Mouse (Mus musculus) hindbrain, postnatal 0 days (tissue): Measurements from ENCODE around the gene F11r. TPM values are rescaled to one million over a fixed set of nuclear protein-coding genes. Genes with fewer than 3 reads are reported as not detected.

Source experiments
- ATAC-seq: fragments of 200-750 bp; cut with Nextera tagmentation; 2 replicates; pipeline ENCODE4 v1.8.0; 2017; ENCODE audit warnings: mild to moderate bottlenecking, moderate TSS enrichment, moderate library complexity
- DNase-seq: peaks from one replicate; pipeline ENCODE4 v3.0.0-alpha.2; 2015; ENCODE audit warnings: low spot score
- H3K27ac ChIP-seq: fragments of 300-500 bp; sonication (generic); 2 replicates; pipeline ENCODE4 v1.5.1; 2014; ENCODE audit warnings: mild to moderate bottlenecking
- H3K27me3 ChIP-seq: fragments of 300-500 bp; sonication (generic); 2 replicates; pipeline ENCODE4 v1.6.1; 2014; ENCODE audit warnings: low read length, mixed read lengths; ENCODE audit not compliant: insufficient read depth
- H3K36me3 ChIP-seq: fragments of 300-500 bp; sonication (generic); 2 replicates; pipeline ENCODE4 v1.6.1; 2014; ENCODE audit warnings: low read length, mixed read lengths; ENCODE audit not compliant: insufficient read depth
- H3K4me1 ChIP-seq: fragments of 300-500 bp; sonication (generic); 2 replicates; pipeline ENCODE4 v1.6.1; 2014; ENCODE audit warnings: antibody characterized with exemption, low read length, mixed read lengths; ENCODE audit not compliant: insufficient read depth
- H3K4me2 ChIP-seq: fragments of 300-500 bp; sonication (generic); 2 replicates; pipeline ENCODE4 v1.6.1; 2014; ENCODE audit warnings: low read depth, mild to moderate bottlenecking, low read length, moderate library complexity, mixed read lengths
- H3K4me3 ChIP-seq: fragments of 300-500 bp; sonication (generic); 2 replicates; pipeline ENCODE4 v1.5.1; 2014; ENCODE audit warnings: low read length
- H3K9ac ChIP-seq: fragments of 300-500 bp; sonication (generic); replicated peaks from 2 replicates; pipeline ENCODE4 v1.6.1; 2014; ENCODE audit warnings: mild to moderate bottlenecking, low read length, moderate library complexity, mixed read lengths
- H3K9me3 ChIP-seq: fragments of 300-500 bp; sonication (generic); 2 replicates; pipeline ENCODE4 v1.6.1; 2016; ENCODE audit warnings: low read length, mixed read lengths
- CTCF ChIP-seq: IDR thresholded peaks from 2 replicates; pipeline ENCODE4 v1.5.1; 2016; ENCODE audit warnings: antibody characterized with exemption, control low read depth, low read depth
- WGBS: fragments of 180-500 bp; shearing (Covaris S2); extraction: QIAGEN DNeasy Blood & Tissue Kit; methylation state at CpG from one replicate; pipeline ENCODE4 v1.1.7; 2014; 5-methylcytosine and 5-hydroxymethylcytosine counted together
- polyA plus RNA-seq: library from polyadenylated mRNA; unstranded; fragments of >200 nt; fragmentation: Nextera tagmentation; extraction: Ambion mirVana; gene quantifications from 2 replicates; pipeline ENCODE4 v1.2.1, GENCODE M21; 2015
- total RNA-seq: library from RNA; depleted of rRNA; stranded (reverse); fragments of >200 nt; gene quantifications from 2 replicates; pipeline ENCODE4 v1.2.3, GENCODE M21; 2014

Gene F11r
- total and polyA plus RNA-seq, 2 experiments from 2014 or later: 8.2 to 14.2 TPM

DNA sequence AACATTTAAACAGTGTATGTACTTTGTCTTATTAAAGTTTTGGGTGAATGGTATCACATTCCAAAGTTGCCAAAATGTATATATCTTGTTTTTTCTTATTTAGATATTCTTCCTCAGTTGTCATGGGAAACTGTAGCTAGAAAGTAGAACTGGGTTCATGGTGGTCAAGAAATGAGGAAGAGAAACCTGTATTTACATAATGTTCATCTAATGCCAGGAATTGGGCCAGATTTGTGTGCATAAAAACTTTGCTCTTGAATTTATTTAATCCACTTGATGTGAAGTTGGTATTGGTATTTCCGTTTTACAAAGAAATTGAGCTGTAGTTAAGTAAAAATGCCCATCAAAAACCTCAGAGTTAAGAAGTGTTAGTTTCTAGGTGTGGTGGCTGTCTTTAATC, 27.1 kb upstream of the F11r start:
- no peak for TF ChIP-seq CTCF
- 85% methylated on average over 1 of the region's 1 CpGs for WGBS

DNA sequence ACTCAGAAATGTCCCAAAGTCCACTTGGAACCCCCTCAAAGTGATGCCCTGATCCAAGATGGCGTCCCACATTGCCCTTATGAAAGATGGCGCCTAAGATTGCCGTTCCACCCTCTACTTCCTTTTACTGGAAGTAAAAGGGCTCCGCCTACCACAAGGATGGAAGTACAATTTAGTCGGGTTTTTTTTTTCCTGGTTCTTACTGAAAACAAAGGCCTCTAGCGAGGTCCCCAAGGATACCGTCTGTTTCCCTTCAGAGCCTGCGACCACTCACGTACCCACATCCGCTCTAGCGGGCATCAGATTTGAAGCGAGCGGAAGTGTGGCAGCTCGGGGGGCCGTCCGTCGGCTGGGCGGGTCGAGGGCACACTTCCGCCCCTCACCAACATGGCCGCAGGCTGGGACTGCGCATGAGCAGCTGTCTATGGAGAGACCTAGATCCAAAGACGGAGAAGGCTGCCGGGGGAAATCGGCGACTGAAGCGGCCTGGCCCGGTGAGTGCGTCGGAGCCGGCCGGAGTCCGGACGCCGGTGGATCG, 26.3 kb upstream of the F11r start, which contains the start of gene Usf1:
Gene Usf1 (plus strand): TSS at position 367 of the 538 bp plus-strand sequence.
- DNase-seq: peak; percentile 98
- no peak for TF ChIP-seq CTCF
- under 1% methylated on average over 36 of the region's 36 CpGs for WGBS

More for the DNA sequence above, 27.1 kb upstream of the F11r start:
- Histone ChIP-seq H3K27ac (no peak overlapping the region), H3K27me3 (no peaks in the 10 kb centered on the region), H3K9me3 (no peaks in the 10 kb centered on the region), H3K4me3 (no peak overlapping the region), H3K4me1 (peaks cover 4% of the 10 kb centered on the region; the same call in 1 of the 2 replicates), H3K9ac (no peak overlapping the region), H3K36me3 (0 out of 2 replicates have a peak, but pooled peaks cover 2% of the 10 kb centered on the region), H3K4me2 (no peak overlapping the region)
- ATAC-seq: no peak
- DNase-seq: no peak

DNA sequence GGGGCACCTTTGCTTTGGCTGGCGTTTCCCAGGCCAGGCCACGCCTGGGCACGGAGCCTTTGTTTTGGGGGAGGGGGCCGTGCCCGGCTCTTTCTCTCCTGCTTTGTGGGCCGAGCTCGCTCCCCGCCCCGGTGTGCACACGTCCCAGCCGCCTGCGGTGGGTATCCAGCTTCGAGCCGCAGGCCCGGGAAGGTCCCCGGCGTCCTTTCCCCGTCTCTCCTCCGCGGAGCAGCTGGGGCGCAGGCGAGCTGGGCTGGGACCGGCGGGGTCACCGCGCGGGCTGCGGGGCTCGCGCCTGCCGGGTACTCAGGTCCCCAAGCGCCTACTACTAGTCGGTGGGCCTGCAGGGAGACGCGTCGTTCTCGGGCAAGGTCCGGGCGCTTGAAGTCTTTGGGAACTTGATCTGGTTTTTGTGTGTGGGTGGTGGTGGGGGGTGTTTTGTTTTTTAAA, 25.8 kb upstream of the F11r start:
- peak; percentile 86 for ATAC-seq
- Histone ChIP-seq H3K36me3 (peaks cover 15% of the 10 kb centered on the region), H3K4me1 (peaks cover 4% of the 10 kb centered on the region; the same call in 1 of the 2 replicates), H3K9ac (peak overlapping the region; percentile 92), H3K4me2 (peak overlapping the region; percentile 71), H3K27me3 (no peaks in the 10 kb centered on the region), H3K9me3 (no peaks in the 10 kb centered on the region), H3K27ac (peak overlapping the region; percentile 96), H3K4me3 (peak overlapping the region; percentile 87)
- DNase-seq: no peak
- no peak for TF ChIP-seq CTCF
- WGBS: 1% methylated on average over 30 of the region's 39 CpGs

More for the DNA sequence above, 26.3 kb upstream of the F11r start, which contains the start of gene Usf1:
- Histone ChIP-seq H3K9me3 (no peaks in the 10 kb centered on the region), H3K4me1 (peaks cover 4% of the 10 kb centered on the region; the same call in 1 of the 2 replicates), H3K36me3 (peaks cover 10% of the 10 kb centered on the region; the same call in 1 of the 2 replicates), H3K27ac (peak within 1 kb of the TSS; percentile 96), H3K27me3 (no peaks in the 10 kb centered on the region), H3K9ac (peak within 1 kb of the TSS; percentile 92), H3K4me3 (peak within 1 kb of the TSS; percentile 87), H3K4me2 (peak within 1 kb of the TSS; percentile 71)
- ATAC-seq: peak; percentile 98

DNA sequence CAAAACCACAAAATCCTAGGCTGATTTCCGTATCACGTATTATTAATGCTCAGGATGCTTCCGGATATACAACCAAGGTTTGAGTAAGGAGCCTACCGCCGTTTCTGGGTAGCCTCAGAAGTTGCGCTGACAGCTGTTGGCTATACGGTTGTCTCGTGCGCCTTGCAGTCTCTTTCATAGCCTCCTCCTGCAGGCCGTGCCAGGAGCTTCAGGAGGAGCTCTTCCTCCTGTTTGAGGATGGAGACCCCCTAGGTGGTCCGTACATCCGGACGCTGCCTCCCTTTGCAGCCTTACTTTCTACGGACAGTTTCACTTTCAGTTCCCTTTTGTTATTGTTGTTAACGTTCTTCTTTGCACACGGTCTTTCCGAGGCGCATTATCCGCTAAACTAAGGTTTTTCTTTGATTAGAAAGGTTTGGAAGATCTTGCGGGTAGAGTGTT, 25.3 kb upstream of the F11r start:
- peaks cover 18% of the 10 kb centered on the region for H3K36me3 ChIP-seq
- peak; percentile 54 for TF ChIP-seq CTCF

DNA sequence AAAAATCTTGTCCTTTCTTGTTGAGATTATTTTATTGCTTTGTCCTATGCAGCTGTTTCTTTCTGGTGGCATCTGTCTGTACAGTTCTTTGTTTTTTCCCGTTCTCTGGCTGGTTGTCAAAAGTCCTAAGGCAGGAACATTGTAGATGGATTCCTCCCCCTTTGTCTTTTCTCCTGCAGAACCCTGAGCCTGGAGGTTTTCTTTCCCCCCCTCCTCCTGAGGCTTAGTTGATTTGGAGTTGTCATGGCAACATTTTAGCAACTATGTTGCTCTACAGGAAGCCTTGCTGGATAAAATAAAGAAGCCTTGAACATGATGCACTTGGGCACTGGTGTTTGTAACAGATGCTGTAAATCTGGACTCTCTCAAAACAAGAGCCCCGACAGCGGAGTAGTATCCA, 24.9 kb upstream of the F11r start:
- Histone ChIP-seq H3K4me1 (peaks cover 4% of the 10 kb centered on the region; the same call in 1 of the 2 replicates), H3K27me3 (no peaks in the 10 kb centered on the region), H3K9ac (peak overlapping the region; percentile 92), H3K36me3 (peaks cover 18% of the 10 kb centered on the region), H3K4me2 (peak overlapping the region; percentile 71), H3K27ac (peak overlapping the region; percentile 96), H3K4me3 (peak overlapping the region; percentile 87), H3K9me3 (no peaks in the 10 kb centered on the region)
- WGBS: 13% methylated on average over 3 of the region's 3 CpGs
- ATAC-seq: no peak
- DNase-seq: peak; percentile 68
- TF ChIP-seq CTCF: no peak

More for the DNA sequence above, 25.3 kb upstream of the F11r start:
- H3K27me3 ChIP-seq: no peaks in the 10 kb centered on the region
- peak overlapping the region; percentile 71 for H3K4me2 ChIP-seq
- under 1% methylated on average over 20 of the region's 20 CpGs for WGBS
- DNase-seq (peak; percentile 78), ATAC-seq (peak; percentile 41)
- peak overlapping the region; percentile 92 for H3K9ac ChIP-seq
- H3K27ac ChIP-seq: peak overlapping the region; percentile 96
- H3K9me3 ChIP-seq: no peaks in the 10 kb centered on the region
- peaks cover 4% of the 10 kb centered on the region; the same call in 1 of the 2 replicates for H3K4me1 ChIP-seq
- H3K4me3 ChIP-seq: peak overlapping the region; percentile 87

DNA sequence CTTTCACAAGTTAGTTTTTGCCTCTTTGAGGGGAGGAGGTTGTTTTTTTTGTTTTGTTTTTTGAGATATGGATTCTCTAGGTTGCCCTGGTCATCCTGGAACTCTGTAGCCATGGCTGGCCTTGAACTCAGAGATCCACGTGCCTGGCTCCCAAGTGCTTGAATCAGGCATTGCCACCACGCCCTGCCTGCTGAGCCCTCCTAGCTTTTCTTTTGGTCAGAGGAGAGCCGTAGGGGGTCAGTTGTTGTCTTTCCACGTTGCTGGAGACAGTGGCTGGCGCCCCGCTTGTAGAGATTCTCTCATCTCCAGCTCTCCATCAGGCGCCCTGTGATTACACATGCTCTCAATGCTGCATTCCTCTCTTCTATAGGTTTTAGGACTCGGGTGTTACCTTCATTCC, 23.7 kb upstream of the F11r start:
- ATAC-seq (no peak), DNase-seq (no peak)
- no peaks in the 10 kb centered on the region for H3K27me3 ChIP-seq
- H3K4me3 ChIP-seq: no peak overlapping the region
- H3K4me1 ChIP-seq: peaks cover 4% of the 10 kb centered on the region; the same call in 1 of the 2 replicates
- H3K9ac ChIP-seq: no peak overlapping the region
- WGBS: 73% methylated on average over 8 of the region's 8 CpGs
- peaks cover 28% of the 10 kb centered on the region for H3K36me3 ChIP-seq
- TF ChIP-seq CTCF: no peak
- H3K27ac ChIP-seq: no peak overlapping the region
- H3K9me3 ChIP-seq: no peaks in the 10 kb centered on the region
- peak overlapping the region; percentile 71; the same call in 1 of the 2 replicates for H3K4me2 ChIP-seq

DNA sequence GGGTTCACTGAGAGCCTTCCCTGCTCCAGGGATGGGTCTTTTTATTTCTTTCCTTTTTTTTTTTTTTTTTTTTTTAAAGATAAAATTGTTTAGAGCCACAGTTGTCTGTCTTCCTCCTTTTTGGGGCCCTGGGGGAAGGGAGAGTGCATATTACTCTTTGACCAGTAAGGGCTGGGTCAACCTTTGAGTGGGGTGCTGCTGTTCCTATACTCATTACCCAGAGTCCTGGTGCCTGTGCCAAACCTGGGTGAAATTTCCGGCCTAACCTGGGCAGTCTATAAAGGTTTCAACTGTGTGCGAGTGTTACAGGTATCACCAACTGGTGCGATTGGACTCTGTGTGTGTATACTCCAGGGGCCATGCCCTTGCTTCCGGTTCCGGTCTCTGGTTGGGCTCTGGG, 18.7 kb upstream of the F11r start, which contains the start of gene Tstd1:
Gene Tstd1 (plus strand): TSS at position 213 of the 400 bp plus-strand sequence.
- Histone ChIP-seq H3K9ac (no peak within 1 kb of the TSS), H3K27me3 (no peaks in the 10 kb centered on the region), H3K36me3 (peaks cover 28% of the 10 kb centered on the region), H3K4me3 (no peak within 1 kb of the TSS), H3K9me3 (no peaks in the 10 kb centered on the region), H3K4me1 (no peaks in the 10 kb centered on the region), H3K4me2 (no peak within 1 kb of the TSS), H3K27ac (peak within 1 kb of the TSS; percentile 36; the same call in 1 of the 2 replicates)
- no peak for DNase-seq
- WGBS: 86% methylated on average over 5 of the region's 5 CpGs
- ATAC-seq: peak; percentile 20; the same call in 1 of the 2 replicates
- no peak for TF ChIP-seq CTCF
